Mouse (Mus musculus): ENCODE measurements around the gene Rplp0. TPM values are rescaled to one million over a fixed set of nuclear protein-coding genes. Genes with fewer than 3 reads are reported as not detected.

Gene Rplp0
- polyA plus RNA-seq, 1 experiment = 3,361 TPM

DNA sequence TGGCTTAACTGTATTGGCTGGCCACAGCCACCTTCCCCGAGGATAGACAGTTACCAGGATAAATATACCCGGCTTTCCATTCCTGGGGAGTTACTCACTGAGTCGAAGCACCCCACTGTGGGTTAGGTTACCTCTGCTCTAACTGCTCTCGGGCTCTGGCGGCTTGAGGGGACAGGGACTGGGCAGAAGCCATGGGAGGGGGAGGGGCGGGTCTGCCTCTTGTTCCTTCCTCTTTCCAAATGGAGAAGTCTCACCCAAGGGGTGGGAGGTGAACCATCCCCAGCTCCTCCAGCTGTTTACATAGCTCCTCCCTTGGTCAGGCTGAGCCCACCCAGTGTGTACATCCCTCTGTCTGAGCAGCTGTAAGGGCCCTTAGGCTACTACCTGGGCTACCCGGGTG, 23.6 kb upstream of the Rplp0 start:
- Histone ChIP-seq H3K4me2 (ENCODE audit: low read depth) (peak overlapping the region; percentile 88), H3ac (ENCODE audit: control insufficient read depth, insufficient read length) (no peak overlapping the region), H3K36me3 (ENCODE audit: control insufficient read depth, insufficient read depth) (peaks cover 9% of the 10 kb centered on the region), H3K27me3 (ENCODE audit: control insufficient read depth, insufficient read depth, insufficient read length) (no peaks in the 10 kb centered on the region), H3K4me3 (no peak overlapping the region), H3K79me2 (ENCODE audit: control insufficient read depth, insufficient read depth) (peaks cover 49% of the 10 kb centered on the region)
- TF ChIP-seq CEBPB (IDR thresholded peaks at IDR 0.05; ENCODE audit: insufficient read depth, poor library complexity, severe bottlenecking) = no peak
- TF ChIP-seq MYOG (IDR thresholded peaks at IDR 0.05; ENCODE audit: control insufficient read depth in 1 of 3, insufficient read depth in 1 of 3, insufficient read length in 2 of 3, low read depth in 2 of 3) = peak in 1 of 3 experiments; percentile 56
- no peak for TF ChIP-seq SRF (IDR thresholded peaks at IDR 0.05; ENCODE audit: control insufficient read depth, insufficient read length, low read depth)
- TF ChIP-seq POLR2AphosphoS2 (IDR thresholded peaks at IDR 0.05; ENCODE audit: insufficient read length, low read depth) = no peak
- TF ChIP-seq MYOD1 (IDR thresholded peaks at IDR 0.05; ENCODE audit: control insufficient read depth in 1 of 3, insufficient read length in 2 of 3, low read depth in 2 of 3) = peak in 1 of 3 experiments; percentile 40
- no peak for TF ChIP-seq USF1 (IDR thresholded peaks at IDR 0.05; ENCODE audit: low read depth)
- TF ChIP-seq MAX (IDR thresholded peaks at IDR 0.05; ENCODE audit: low read depth) = no peak
- TF ChIP-seq E2F4 (IDR thresholded peaks at IDR 0.05; ENCODE audit: insufficient read depth) = no peak
- no peak for TF ChIP-seq TCF3 (IDR thresholded peaks at IDR 0.05; ENCODE audit: insufficient read length, low read depth)
- TF ChIP-seq POLR2A (IDR thresholded peaks at IDR 0.05; ENCODE audit: insufficient read length, low read depth) = peak; percentile 20
- no peak for TF ChIP-seq TCF12 (IDR thresholded peaks at IDR 0.05; ENCODE audit: insufficient read depth, poor library complexity, severe bottlenecking)
- no peak for TF ChIP-seq REST (IDR thresholded peaks at IDR 0.05; ENCODE audit: insufficient read depth, insufficient read length)

DNA sequence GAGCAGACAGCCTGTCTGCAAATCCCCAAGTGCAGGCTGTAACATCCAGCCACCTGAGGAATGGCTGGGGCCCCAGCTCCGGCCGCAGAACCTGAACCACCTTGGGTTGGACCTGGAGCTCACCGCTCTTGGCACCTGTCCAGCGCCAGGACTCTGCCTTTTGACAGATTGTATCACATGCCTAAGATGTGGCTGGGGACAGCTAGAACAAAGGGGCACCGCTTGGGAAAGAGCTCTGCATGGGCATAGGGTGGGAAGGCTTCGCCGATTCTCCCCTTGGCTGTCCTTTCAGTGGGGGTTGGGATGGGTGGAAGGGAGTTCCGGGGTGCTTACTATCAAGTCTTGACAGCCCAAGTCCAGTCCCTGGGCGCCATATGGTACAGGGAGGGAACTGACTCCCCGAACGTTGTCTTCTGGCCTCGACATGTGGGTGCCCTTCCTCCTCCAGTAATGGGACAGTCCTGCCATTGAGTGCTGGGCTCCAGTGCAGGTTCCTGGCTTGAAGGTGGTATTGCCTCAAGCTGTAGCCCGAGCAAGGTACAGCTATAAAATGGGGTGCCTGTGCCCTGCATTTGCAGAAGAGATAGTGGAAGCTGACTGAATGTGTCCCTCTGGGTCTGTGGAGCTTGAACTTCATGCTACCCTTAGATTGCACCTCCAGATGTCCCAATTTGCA, 21.1 kb upstream of the Rplp0 start:
- TF ChIP-seq CEBPB (IDR thresholded peaks at IDR 0.05; ENCODE audit: insufficient read depth, poor library complexity, severe bottlenecking) (no peak), MYOG (IDR thresholded peaks at IDR 0.05; ENCODE audit: control insufficient read depth in 1 of 3, insufficient read depth in 1 of 3, insufficient read length in 2 of 3, low read depth in 2 of 3) (no peak)
- Histone ChIP-seq H3K79me2 (ENCODE audit: control insufficient read depth, insufficient read depth) (peaks cover 62% of the 10 kb centered on the region), H3K4me3 (no peak overlapping the region), H3K4me2 (ENCODE audit: low read depth) (peak overlapping the region; percentile 59), H3K27me3 (ENCODE audit: control insufficient read depth, insufficient read depth, insufficient read length) (no peaks in the 10 kb centered on the region), H3ac (ENCODE audit: control insufficient read depth, insufficient read length) (no peak overlapping the region), H3K36me3 (ENCODE audit: control insufficient read depth, insufficient read depth) (peaks cover 5% of the 10 kb centered on the region)

DNA sequence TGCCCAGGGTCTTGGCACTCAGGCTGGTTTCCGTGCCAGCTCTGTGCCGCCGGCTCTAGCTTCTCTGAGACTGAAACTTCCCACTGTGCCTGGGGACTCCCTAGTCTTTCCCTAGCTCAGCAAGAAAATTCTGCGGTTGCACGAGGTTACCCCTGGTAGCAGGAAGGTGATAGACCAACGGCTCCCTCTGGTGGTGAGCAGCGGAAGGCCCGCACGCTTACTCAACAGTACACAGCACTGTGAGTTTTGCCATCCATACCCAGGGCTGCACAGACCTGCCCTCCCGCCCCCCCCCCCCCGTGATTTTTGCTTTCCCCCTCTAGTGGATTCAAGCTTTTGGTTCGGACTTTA, 20.6 kb upstream of the Rplp0 start:
- peaks cover 56% of the 10 kb centered on the region for H3K79me2 ChIP-seq (ENCODE audit: control insufficient read depth, insufficient read depth)
- H3K36me3 ChIP-seq (ENCODE audit: control insufficient read depth, insufficient read depth) = no peaks in the 10 kb centered on the region
- no peak overlapping the region for H3K4me3 ChIP-seq
- no peak overlapping the region for H3ac ChIP-seq (ENCODE audit: control insufficient read depth, insufficient read length)
- no peaks in the 10 kb centered on the region for H3K27me3 ChIP-seq (ENCODE audit: control insufficient read depth, insufficient read depth, insufficient read length)
- no peak for TF ChIP-seq REST (IDR thresholded peaks at IDR 0.05; ENCODE audit: insufficient read depth, insufficient read length)
- no peak for TF ChIP-seq CEBPB (IDR thresholded peaks at IDR 0.05; ENCODE audit: insufficient read depth, poor library complexity, severe bottlenecking)
- no peak for TF ChIP-seq MYOD1 (IDR thresholded peaks at IDR 0.05; ENCODE audit: control insufficient read depth in 1 of 3, insufficient read length in 2 of 3, low read depth in 2 of 3)
- no peak for TF ChIP-seq MYOG (IDR thresholded peaks at IDR 0.05; ENCODE audit: control insufficient read depth in 1 of 3, insufficient read depth in 1 of 3, insufficient read length in 2 of 3, low read depth in 2 of 3)
- TF ChIP-seq MAX (IDR thresholded peaks at IDR 0.05; ENCODE audit: low read depth) = no peak
- TF ChIP-seq TCF3 (IDR thresholded peaks at IDR 0.05; ENCODE audit: insufficient read length, low read depth) = no peak
- peak overlapping the region; percentile 59 for H3K4me2 ChIP-seq (ENCODE audit: low read depth)

DNA sequence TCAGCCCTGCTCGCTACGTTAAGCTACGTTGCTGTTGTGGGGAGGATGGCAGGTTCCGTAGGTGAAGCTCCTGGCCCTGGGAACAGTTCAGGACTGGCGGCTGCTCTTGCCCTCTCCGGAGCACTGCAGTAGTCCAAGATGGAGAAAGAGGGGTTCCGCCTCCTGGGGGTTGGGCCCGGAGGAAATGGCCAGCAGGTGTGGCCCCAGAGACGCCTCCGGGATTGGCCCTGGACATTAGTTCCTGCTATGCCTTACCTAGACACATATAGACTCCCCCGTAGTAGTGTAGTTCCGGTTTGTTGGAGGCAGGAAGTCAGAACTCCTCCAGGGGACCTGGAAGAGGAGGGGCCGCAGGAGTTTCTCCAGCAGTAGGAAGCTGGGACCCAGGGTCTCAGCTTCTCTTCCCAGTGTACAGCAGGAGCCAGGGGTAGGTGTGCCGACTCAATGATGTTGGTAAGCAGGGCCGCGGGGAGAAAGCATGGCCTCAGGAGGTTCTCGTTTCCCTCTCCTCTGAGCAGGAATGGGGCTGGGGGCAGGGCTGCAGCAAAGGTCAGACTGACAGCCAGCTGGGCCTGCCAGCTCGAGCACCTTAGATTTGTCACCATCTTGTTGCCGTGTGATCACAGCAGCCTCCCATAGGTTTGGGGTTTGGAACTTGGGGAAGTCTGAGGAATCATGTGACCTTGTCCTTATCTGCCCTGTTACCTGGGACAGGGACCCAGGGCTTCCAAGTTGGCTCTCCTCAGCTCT, 16.5 kb upstream of the Rplp0 start:
- no peaks in the 10 kb centered on the region for H3K27me3 ChIP-seq (ENCODE audit: control insufficient read depth, insufficient read depth, insufficient read length)
- H3K4me2 ChIP-seq (ENCODE audit: low read depth) = peak overlapping the region; percentile 37
- peaks cover 5% of the 10 kb centered on the region for H3K36me3 ChIP-seq (ENCODE audit: control insufficient read depth, insufficient read depth)
- peaks cover 32% of the 10 kb centered on the region for H3K79me2 ChIP-seq (ENCODE audit: control insufficient read depth, insufficient read depth)
- no peak overlapping the region for H3ac ChIP-seq (ENCODE audit: control insufficient read depth, insufficient read length)
- TF ChIP-seq MYOD1 (IDR thresholded peaks at IDR 0.05; ENCODE audit: control insufficient read depth in 1 of 3, insufficient read length in 2 of 3, low read depth in 2 of 3) = no peak
- no peak for TF ChIP-seq POLR2A (IDR thresholded peaks at IDR 0.05; ENCODE audit: insufficient read length, low read depth)
- no peak for TF ChIP-seq MYOG (IDR thresholded peaks at IDR 0.05; ENCODE audit: control insufficient read depth in 1 of 3, insufficient read depth in 1 of 3, insufficient read length in 2 of 3, low read depth in 2 of 3)
- TF ChIP-seq REST (IDR thresholded peaks at IDR 0.05; ENCODE audit: insufficient read depth, insufficient read length) = no peak
- TF ChIP-seq POLR2AphosphoS2 (IDR thresholded peaks at IDR 0.05; ENCODE audit: insufficient read length, low read depth) = no peak
- no peak for TF ChIP-seq CEBPB (IDR thresholded peaks at IDR 0.05; ENCODE audit: insufficient read depth, poor library complexity, severe bottlenecking)
- no peak overlapping the region for H3K4me3 ChIP-seq
